ENCODE assay signal across 28 mouse cellular contexts in genomic region chr11:121081120-121081519, GRCm38 (mm10). TPM values are rescaled to one million over a fixed set of nuclear protein-coding genes. Genes with fewer than 3 reads are reported as not detected.
DNase-seq lines count a peak whose midpoint lies in the region; ATAC-seq and TF ChIP-seq lines count a peak whose summit lies in the region.
"Had no signal": no experiment of that assay in that cellular context is flagged by ENCODE, and none has a peak within 500 bp of the region (broad histone marks: within the 10 kb centered on the region; RNA-seq: fewer than 3 reads in every experiment).

TSS of gene Sectm1a (minus strand) at chr11:121081220.

- no peak for TF ChIP-seq CTCF in testis, adult 2 months (IDR thresholded peaks at IDR 0.05; ENCODE audit: control insufficient read depth, insufficient read depth, insufficient replicate concordance, low read depth, low read length)

- no peak within 1 kb of the TSS for H3K4me3 ChIP-seq in heart, embryonic 16.5 days (ENCODE audit: low read length)
- peak within 1 kb of the TSS; percentile 34 for H3K4me3 ChIP-seq in megakaryocyte, embryonic 14.5 days (replicated peaks)
- H3K4me3 ChIP-seq in testis, adult 2 months (ENCODE audit: control insufficient read depth, low read depth, low read length), result no peak within 1 kb of the TSS
- H3K4me3 ChIP-seq: forebrain, embryonic 10.5 days; forebrain, embryonic 13.5 days; heart, adult 2 months; hindbrain, embryonic 10.5 days; hindbrain, embryonic 13.5 days had no signal

- TF ChIP-seq POLR2A in testis, adult 2 months (IDR thresholded peaks at IDR 0.05; ENCODE audit: control insufficient read depth, low read depth, low read length), result no peak

- DNase-seq in heart, adult 8-10 months (ENCODE audit: low spot score), result no peak
- no peak for DNase-seq in testis, postnatal 14 days (ENCODE audit: low spot score)
- DNase-seq: adrenal gland, postnatal 10 days; adrenal gland, postnatal 36 days; cerebellum, adult 18-20 months; cerebellum, adult 9-10 months; cerebellum, postnatal 14 days; gastrocnemius, postnatal 10 days; gastrocnemius, postnatal 36 days; heart, adult 2 months; heart, postnatal 10 days; heart, postnatal 36 days had no signal

- peak; percentile 37; the same call in 1 of the 2 replicates for ATAC-seq in heart, embryonic 16.5 days (replicated peaks; ENCODE audit: extremely low read depth, insufficient read depth, low FRiP score)
- no peak for ATAC-seq in megakaryocyte, adult 5-6 weeks (ENCODE audit: poor library complexity, severe bottlenecking)
- ATAC-seq: forebrain, embryonic 13.5 days; forebrain, embryonic 16.5 days; hindbrain, embryonic 16.5 days; Patski had no signal

- WGBS in heart, embryonic 16.5 days, result 67% methylated on average over 3 of the region's 3 CpGs

- H3K27ac ChIP-seq in heart, embryonic 16.5 days (ENCODE audit: low read length), result no peak within 1 kb of the TSS
- H3K27ac ChIP-seq in testis, adult 2 months (ENCODE audit: control insufficient read depth, insufficient read depth, low read depth, low read length), result peak within 1 kb of the TSS; percentile 52; the same call in 1 of the 2 replicates
- H3K27ac ChIP-seq: forebrain, embryonic 10.5 days; forebrain, embryonic 13.5 days; hindbrain, embryonic 10.5 days; hindbrain, embryonic 13.5 days had no signal

- no peaks in the 10 kb centered on the region for H3K9me3 ChIP-seq in heart, embryonic 16.5 days (replicated peaks; ENCODE audit: control insufficient read depth, low read length)
- H3K9me3 ChIP-seq in megakaryocyte, embryonic 14.5 days, result no peaks in the 10 kb centered on the region
- H3K9me3 ChIP-seq: forebrain, embryonic 10.5 days; forebrain, embryonic 13.5 days; hindbrain, embryonic 10.5 days; hindbrain, embryonic 13.5 days had no signal

- no peaks in the 10 kb centered on the region for H3K36me3 ChIP-seq in heart, embryonic 16.5 days (ENCODE audit: control insufficient read depth, insufficient read depth)
- no peaks in the 10 kb centered on the region for H3K36me3 ChIP-seq in megakaryocyte, embryonic 14.5 days (replicated peaks; ENCODE audit: low read length)
- H3K36me3 ChIP-seq in testis, adult 2 months (ENCODE audit: control insufficient read depth, insufficient read depth, low read length), result no peaks in the 10 kb centered on the region
- H3K36me3 ChIP-seq: forebrain, embryonic 10.5 days; hindbrain, embryonic 10.5 days; hindbrain, embryonic 13.5 days had no signal

- H3K27me3 ChIP-seq in heart, embryonic 16.5 days (ENCODE audit: control insufficient read depth, insufficient read depth, low read length), result no peaks in the 10 kb centered on the region
- peaks cover 25% of the 10 kb centered on the region for H3K27me3 ChIP-seq in megakaryocyte, embryonic 14.5 days (replicated peaks)
- H3K27me3 ChIP-seq in testis, adult 2 months (ENCODE audit: control insufficient read depth, insufficient read depth, low read length), result no peaks in the 10 kb centered on the region
- H3K27me3 ChIP-seq: forebrain, embryonic 13.5 days; hindbrain, embryonic 13.5 days had no signal

- H3K4me1 ChIP-seq in heart, embryonic 16.5 days (ENCODE audit: control insufficient read depth, insufficient read depth, low read length), result no peaks in the 10 kb centered on the region
- peaks cover 52% of the 10 kb centered on the region for H3K4me1 ChIP-seq in megakaryocyte, embryonic 14.5 days
- no peaks in the 10 kb centered on the region for H3K4me1 ChIP-seq in testis, adult 2 months (ENCODE audit: control insufficient read depth, insufficient read depth, low read length)
- H3K4me1 ChIP-seq: forebrain, embryonic 10.5 days; forebrain, embryonic 13.5 days; hindbrain, embryonic 10.5 days; hindbrain, embryonic 13.5 days had no signal

- no peak within 1 kb of the TSS for H3K9ac ChIP-seq in heart, embryonic 16.5 days (ENCODE audit: low read length)
- H3K9ac ChIP-seq: forebrain, embryonic 13.5 days; hindbrain, embryonic 13.5 days had no signal

- no peak within 1 kb of the TSS for H3K4me2 ChIP-seq in heart, embryonic 16.5 days (ENCODE audit: low read depth, low read length)
- H3K4me2 ChIP-seq: forebrain, embryonic 13.5 days; heart, embryonic 11.5 days; hindbrain, embryonic 13.5 days had no signal

RNA-seq across cellular contexts. Expression of gene Sectm1a, which starts in this region (rescaled TPM):
- polyA plus RNA-seq in heart, embryonic 16.5 days (2015; fragmentation: Nextera tagmentation; extraction: Ambion mirVana), result 0.44 and 0.51 TPM in 2 replicates
- not detected for total RNA-seq in heart, adult 8-10 months (2022)
- polyA plus RNA-seq in megakaryocyte, embryonic 14.5 days (2012; ENCODE audit: insufficient read depth, low replicate concordance), result not detected in 2 replicates
- total RNA-seq in megakaryocyte, adult 5-6 weeks (2015), result 0.46 TPM in 1 of 2 replicates, not detected in the other
- total RNA-seq in megakaryocyte, adult 5-6 weeks (2017), result 0.88 TPM in 1 of 2 replicates, not detected in the other
- polyA plus RNA-seq in testis, adult 2 months (2012; rRNA removed), result 8.9 and 9.0 TPM in 2 replicates
- total RNA-seq: adrenal gland, postnatal 36 days; ES-E14; gastrocnemius, postnatal 36 days; granulocyte monocyte progenitor cell, adult 5-6 weeks; heart, adult 2 months; heart, postnatal 10 days; heart, postnatal 36 days had no signal
- polyA plus RNA-seq: embryonic facial prominence, embryonic 11.5 days; forebrain, embryonic 10.5 days; forebrain, embryonic 13.5 days; forebrain, embryonic 16.5 days; heart, adult 2 months; heart, embryonic 11.5 days; heart, embryonic 14.5 days; hindbrain, embryonic 10.5 days; hindbrain, embryonic 13.5 days; hindbrain, embryonic 16.5 days had no signal

Comparison
In these comparisons a context has a peak if more than half of its experiments do, and no peak if none do; other contexts are left out.
1. Peak in ATAC-seq in heart, embryonic 16.5 days; RNA of the gene not detected or under 1 TPM.